Mouse (Mus musculus) liver, embryonic 14.5 days (tissue): Measurements from ENCODE around the gene Uap1l1. TPM values are rescaled to one million over a fixed set of nuclear protein-coding genes. Genes with fewer than 3 reads are reported as not detected.

Source experiments
- ATAC-seq: fragments of 200-750 bp; cut with Nextera tagmentation; 2 replicates; pipeline ENCODE4 v1.8.0; 2017; ENCODE audit warnings: moderate number of reproducible peaks, mild to moderate bottlenecking, moderate library complexity; ENCODE audit not compliant: insufficient read depth
- DNase-seq, 3 experiments: peaks; one replicate each; pipeline ENCODE4 v3.0.0-alpha.2; 2012 to 2013; ENCODE audit warnings: low read depth in 3 of 3, low spot score in 3 of 3
- H3K27ac ChIP-seq: fragments of 300-500 bp; sonication (generic); 2 replicates; pipeline ENCODE4 v1.5.1; 2014; ENCODE audit warnings: moderate library complexity, mild to moderate bottlenecking, control low read depth, inconsistent platforms
- H3K27me3 ChIP-seq: fragments of 300-500 bp; sonication (generic); 2 replicates; pipeline ENCODE4 v1.6.1; 2014; ENCODE audit warnings: mild to moderate bottlenecking, low read length, moderate library complexity; ENCODE audit not compliant: control insufficient read depth, insufficient read depth
- H3K36me3 ChIP-seq: fragments of 300-500 bp; sonication (generic); replicated peaks from 2 replicates; pipeline ENCODE4 v1.6.1; 2014; ENCODE audit warnings: low read depth; ENCODE audit not compliant: control insufficient read depth, insufficient read depth
- H3K4me1 ChIP-seq, 2 experiments: fragments of 200-500 bp in 1 of 2; fragments of 300-500 bp in 1 of 2; sonication (generic) in 1 of 2; replicated peaks; 2 replicates each; pipeline ENCODE4 v1.6.1; 2012 to 2014; ENCODE audit warnings: antibody characterized with exemption in 1 of 2, inconsistent platforms in 1 of 2, low read length in 1 of 2; ENCODE audit not compliant: control insufficient read depth in 2 of 2, insufficient read depth in 2 of 2
- H3K4me2 ChIP-seq: fragments of 300-500 bp; sonication (generic); 2 replicates; pipeline ENCODE4 v1.6.1; 2014; ENCODE audit warnings: low read depth, mild to moderate bottlenecking, control low read depth, moderate library complexity
- H3K4me3 ChIP-seq, 2 experiments: fragments of 200-500 bp in 1 of 2; fragments of 300-500 bp in 1 of 2; sonication (generic) in 1 of 2; 2 replicates each; pipeline ENCODE4 v1.5.1; 2012 to 2014; ENCODE audit warnings: low read depth in 2 of 2, low read length in 2 of 2, mild to moderate bottlenecking in 2 of 2, control low read depth in 1 of 2, inconsistent platforms in 1 of 2, moderate library complexity in 1 of 2; ENCODE audit not compliant: insufficient read depth in 1 of 2
- H3K9ac ChIP-seq: fragments of 300-500 bp; sonication (generic); replicated peaks from 2 replicates; pipeline ENCODE4 v1.6.1; 2014; ENCODE audit warnings: mild to moderate bottlenecking, control low read depth, moderate library complexity
- H3K9me3 ChIP-seq: fragments of 300-500 bp; sonication (generic); 2 replicates; pipeline ENCODE4 v1.6.1; 2016; ENCODE audit warnings: low read length, mixed read lengths; ENCODE audit not compliant: control insufficient read depth
- CTCF ChIP-seq: IDR thresholded peaks from 2 replicates; pipeline ENCODE4 v1.5.1; 2016; ENCODE audit warnings: antibody characterized with exemption, low read depth, control low read depth
- EP300 ChIP-seq: IDR thresholded peaks from 2 replicates; pipeline ENCODE4 v1.6.1; 2016; ENCODE audit warnings: antibody characterized with exemption, low read depth
- WGBS: fragments of 180-500 bp; shearing (Covaris S2); extraction: QIAGEN DNeasy Blood & Tissue Kit; methylation state at CpG from one replicate; pipeline ENCODE4 v1.1.7; 2014; ENCODE audit not compliant: insufficient replicate concordance; 5-methylcytosine and 5-hydroxymethylcytosine counted together
- polyA plus RNA-seq, 2 experiments: library from polyadenylated mRNA; depleted of rRNA in 1 of 2; stranded (reverse) in 1 of 2; unstranded in 1 of 2; fragments of >200 nt; fragmentation: Nextera tagmentation in 1 of 2; extraction: Ambion mirVana in 1 of 2; gene quantifications; 2 replicates each; pipeline versions ENCODE4 v1.2.1 to v1.2.3; 2012 to 2014

Uap1l1 gene
- polyA plus RNA-seq, 2 experiments: 3.8 to 9.3 TPM

DNA sequence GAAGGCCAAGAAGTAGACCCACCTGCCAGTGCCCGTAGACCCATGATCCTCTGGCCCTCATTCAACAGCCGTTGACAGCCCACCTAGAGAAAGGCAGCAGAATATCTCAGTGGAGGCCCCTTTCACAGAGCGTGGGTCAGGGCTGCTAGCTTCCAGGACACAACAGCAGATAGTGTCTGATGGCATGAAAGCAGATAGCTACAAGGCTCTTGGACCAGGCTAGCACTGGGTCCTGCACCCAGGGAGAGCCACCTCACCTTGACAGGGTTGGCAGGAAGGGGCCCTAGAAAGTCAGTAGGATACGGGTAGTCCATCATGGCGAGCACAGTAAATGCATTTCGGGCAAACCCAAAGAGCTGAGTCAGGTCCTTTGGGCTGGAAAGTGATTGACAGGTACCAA is 11.3 kb downstream of the Uap1l1 start:
- DNase-seq (no peak), ATAC-seq (no peak)
- WGBS: 69% methylated on average over 6 of the region's 6 CpGs
- Histone ChIP-seq H3K9ac (no peak overlapping the region), H3K36me3 (peaks cover 13% of the 10 kb centered on the region), H3K9me3 (no peaks in the 10 kb centered on the region), H3K4me1 (peaks cover 8 to 16% of the 10 kb centered on the region in 2 experiments; a peak in 3 of 4 replicates), H3K4me3 (no peak overlapping the region), H3K27ac (no peak overlapping the region), H3K27me3 (no peaks in the 10 kb centered on the region), H3K4me2 (no peak overlapping the region)
- TF ChIP-seq CTCF: no peak
- TF ChIP-seq EP300: no peak

DNA sequence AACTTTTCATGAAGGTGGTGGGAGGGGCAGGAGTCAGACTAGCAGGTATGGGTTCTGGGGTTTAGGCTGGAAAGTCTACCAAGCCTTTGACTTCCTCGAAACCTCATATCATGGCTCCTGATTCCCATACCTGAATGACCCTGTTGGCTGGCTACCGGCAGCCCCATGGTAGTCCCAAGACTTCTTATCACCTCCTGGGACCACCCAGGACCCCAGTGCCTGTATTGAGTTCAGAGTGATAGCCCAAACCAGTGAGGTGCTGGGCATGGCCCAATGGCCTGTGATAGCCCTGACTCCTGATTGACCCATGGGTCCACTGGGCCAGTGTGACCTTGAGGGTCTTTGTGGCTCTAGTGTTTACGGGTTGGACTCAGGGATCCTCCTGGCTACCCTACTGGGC is 14.8 kb downstream of the Uap1l1 start:
- H3K36me3 ChIP-seq: peaks cover 33% of the 10 kb centered on the region
- no peak overlapping the region for H3K27ac ChIP-seq
- H3K4me3 ChIP-seq: no peak overlapping the region
- no peaks in the 10 kb centered on the region for H3K9me3 ChIP-seq
- no peak overlapping the region for H3K4me2 ChIP-seq
- TF ChIP-seq CTCF: no peak
- no peak for TF ChIP-seq EP300
- ATAC-seq (no peak), DNase-seq (no peak)
- H3K4me1 ChIP-seq: peaks cover 2 to 5% of the 10 kb centered on the region in 2 experiments; a peak in 3 of 4 replicates
- no peaks in the 10 kb centered on the region for H3K27me3 ChIP-seq
- 80% methylated on average over 3 of the region's 3 CpGs for WGBS
- no peak overlapping the region for H3K9ac ChIP-seq

DNA sequence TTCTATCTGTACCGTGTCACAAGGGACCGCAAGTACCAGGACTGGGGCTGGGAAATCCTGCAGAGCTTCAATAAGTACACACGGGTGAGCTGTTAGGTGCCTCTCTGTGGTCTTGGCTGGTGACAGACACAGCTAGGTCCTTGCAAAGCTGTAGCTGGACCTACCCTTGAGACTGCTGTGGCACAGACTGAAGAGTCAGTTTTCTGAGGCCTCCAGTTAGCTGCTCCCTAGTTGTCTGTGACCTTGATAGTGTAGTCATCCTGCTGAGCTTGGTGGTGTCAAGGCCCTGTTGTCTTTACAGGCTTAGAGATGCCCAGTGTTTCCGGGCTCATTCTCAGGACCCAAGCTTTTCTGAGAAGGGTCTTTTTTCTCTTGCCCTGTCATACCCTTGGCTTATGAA is 16.0 kb downstream of the Uap1l1 start:
- no peak overlapping the region for H3K4me2 ChIP-seq
- WGBS: 78% methylated on average over 4 of the region's 4 CpGs

DNA sequence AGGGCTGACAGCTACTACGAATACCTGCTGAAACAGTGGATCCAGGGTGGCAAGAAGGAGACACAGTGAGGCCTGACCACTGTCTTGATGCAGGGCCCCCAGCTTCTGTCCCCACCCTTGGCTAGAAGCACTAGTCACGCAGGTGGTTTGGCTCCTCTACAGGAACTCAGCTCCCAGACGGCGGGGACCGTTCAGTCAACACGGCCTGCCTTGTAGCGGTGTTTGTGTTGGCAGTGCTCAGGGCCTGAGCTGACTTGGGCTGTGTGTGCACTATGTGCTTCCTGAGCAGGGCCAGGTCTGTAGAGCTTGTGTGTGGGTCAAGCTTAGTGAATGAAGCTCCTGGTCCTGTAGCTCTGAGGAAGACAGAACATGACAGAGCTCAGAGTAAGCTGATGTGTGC is 17.3 kb downstream of the Uap1l1 start:
- DNase-seq (no peak), ATAC-seq (no peak)
- TF ChIP-seq CTCF (no peak), EP300 (no peak)
- Histone ChIP-seq H3K27me3 (no peaks in the 10 kb centered on the region), H3K4me1 (no peaks in the 10 kb centered on the region), H3K4me2 (no peak overlapping the region), H3K9me3 (no peaks in the 10 kb centered on the region), H3K36me3 (peaks cover 53% of the 10 kb centered on the region), H3K4me3 (no peak overlapping the region), H3K9ac (no peak overlapping the region), H3K27ac (no peak overlapping the region)
- WGBS: 82% methylated on average over 7 of the region's 7 CpGs

More for the DNA sequence above, 16.0 kb downstream of the Uap1l1 start:
- no peak for DNase-seq
- H3K27me3 ChIP-seq: no peaks in the 10 kb centered on the region
- no peak overlapping the region for H3K9ac ChIP-seq
- H3K9me3 ChIP-seq: no peaks in the 10 kb centered on the region
- no peaks in the 10 kb centered on the region for H3K4me1 ChIP-seq
- peaks cover 43% of the 10 kb centered on the region for H3K36me3 ChIP-seq
- TF ChIP-seq EP300 (no peak), CTCF (no peak)
- no peak overlapping the region for H3K4me3 ChIP-seq
- no peak for ATAC-seq
- H3K27ac ChIP-seq: no peak overlapping the region

DNA sequence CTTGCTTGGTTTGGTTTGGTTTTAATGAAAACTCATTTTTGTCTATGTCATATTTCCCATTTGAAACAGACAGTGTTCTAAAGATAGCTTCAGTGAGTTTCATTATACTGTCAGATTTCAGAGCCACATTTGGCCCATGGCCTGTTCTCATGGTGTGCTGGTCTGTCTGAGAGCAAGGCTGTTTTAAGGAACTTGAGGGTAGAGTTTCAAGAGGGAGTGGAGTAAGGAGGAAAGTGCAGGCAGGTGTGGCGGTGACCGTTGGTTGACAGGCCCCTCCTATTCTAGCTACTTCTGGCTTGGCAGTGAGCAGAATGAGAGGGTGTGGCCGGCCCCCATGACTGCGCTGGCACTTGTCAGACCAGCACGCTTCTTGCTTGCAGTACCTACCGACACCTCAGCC is 27.2 kb downstream of the Uap1l1 start:
- no peak overlapping the region for H3K27ac ChIP-seq
- ATAC-seq: no peak
- no peak overlapping the region for H3K4me3 ChIP-seq
- H3K27me3 ChIP-seq: no peaks in the 10 kb centered on the region
- peaks cover 4 to 5% of the 10 kb centered on the region in 2 experiments for H3K4me1 ChIP-seq
- peaks cover 33% of the 10 kb centered on the region for H3K36me3 ChIP-seq
- H3K9ac ChIP-seq: no peak overlapping the region
- no peak for DNase-seq
- TF ChIP-seq CTCF: no peak
- no peak for TF ChIP-seq EP300
- H3K9me3 ChIP-seq: no peaks in the 10 kb centered on the region
- 86% methylated on average over 6 of the region's 6 CpGs for WGBS
- no peak overlapping the region for H3K4me2 ChIP-seq
